Mouse (Mus musculus) forebrain, embryonic 11.5 days (tissue): ENCODE measurements around the gene Pdgfc. TPM values are rescaled to one million over a fixed set of nuclear protein-coding genes. Genes with fewer than 3 reads are reported as not detected.

ENCODE experiments used
- ATAC-seq: fragments of 200-750 bp; cut with Nextera tagmentation; replicated peaks from 2 replicates; pipeline ENCODE4 v1.8.0; 2017; ENCODE audit warnings: moderate TSS enrichment; ENCODE audit not compliant: low FRiP score
- DNase-seq: peaks from one replicate; pipeline ENCODE4 v3.0.0-alpha.2; 2017; ENCODE audit warnings: low spot score
- H3K27ac ChIP-seq: fragments of 300-500 bp; sonication (generic); 2 replicates; pipeline ENCODE4 v1.5.1; 2014; ENCODE audit warnings: low read depth, low read length
- H3K27me3 ChIP-seq: fragments of 300-500 bp; sonication (generic); 2 replicates; pipeline ENCODE4 v1.6.1; 2014; ENCODE audit warnings: mild to moderate bottlenecking, low read length, mixed read lengths; ENCODE audit not compliant: control insufficient read depth, insufficient read depth
- H3K36me3 ChIP-seq: fragments of 300-500 bp; sonication (generic); 2 replicates; pipeline ENCODE4 v1.6.1; 2014; ENCODE audit warnings: mild to moderate bottlenecking, low read length, moderate library complexity, mixed read lengths; ENCODE audit not compliant: control insufficient read depth, insufficient read depth
- H3K4me1 ChIP-seq: fragments of 300-500 bp; sonication (generic); replicated peaks from 2 replicates; pipeline ENCODE4 v1.6.1; 2014; ENCODE audit warnings: low read length, mixed read lengths; ENCODE audit not compliant: control insufficient read depth, insufficient read depth
- H3K4me2 ChIP-seq: fragments of 300-500 bp; sonication (generic); 2 replicates; pipeline ENCODE4 v1.6.1; 2014; ENCODE audit warnings: low read depth, mild to moderate bottlenecking, low read length, moderate library complexity, mixed read lengths; ENCODE audit not compliant: severe bottlenecking
- H3K4me3 ChIP-seq: fragments of 300-500 bp; sonication (generic); 2 replicates; pipeline ENCODE4 v1.5.1; 2014; ENCODE audit warnings: low read depth, low read length
- H3K9ac ChIP-seq: fragments of 300-500 bp; sonication (generic); 2 replicates; pipeline ENCODE4 v1.6.1; 2014; ENCODE audit warnings: low read length
- H3K9me3 ChIP-seq: fragments of 300-500 bp; sonication (generic); 2 replicates; pipeline ENCODE4 v1.6.1; 2016; ENCODE audit warnings: low read length, mixed read lengths; ENCODE audit not compliant: control insufficient read depth
- WGBS: fragments of 180-500 bp; shearing (Covaris S2); extraction: QIAGEN DNeasy Blood & Tissue Kit; methylation state at CpG from one replicate; pipeline ENCODE4 v1.1.7; 2014; 5-methylcytosine and 5-hydroxymethylcytosine counted together
- polyA plus RNA-seq: library from polyadenylated mRNA; unstranded; fragments of >200 nt; fragmentation: Nextera tagmentation; extraction: Ambion mirVana; gene quantifications from 2 replicates; pipeline ENCODE4 v1.2.1, GENCODE M21; 2014

Pdgfc gene
- polyA plus RNA-seq: 11.2 and 12.6 TPM in 2 replicates

DNA sequence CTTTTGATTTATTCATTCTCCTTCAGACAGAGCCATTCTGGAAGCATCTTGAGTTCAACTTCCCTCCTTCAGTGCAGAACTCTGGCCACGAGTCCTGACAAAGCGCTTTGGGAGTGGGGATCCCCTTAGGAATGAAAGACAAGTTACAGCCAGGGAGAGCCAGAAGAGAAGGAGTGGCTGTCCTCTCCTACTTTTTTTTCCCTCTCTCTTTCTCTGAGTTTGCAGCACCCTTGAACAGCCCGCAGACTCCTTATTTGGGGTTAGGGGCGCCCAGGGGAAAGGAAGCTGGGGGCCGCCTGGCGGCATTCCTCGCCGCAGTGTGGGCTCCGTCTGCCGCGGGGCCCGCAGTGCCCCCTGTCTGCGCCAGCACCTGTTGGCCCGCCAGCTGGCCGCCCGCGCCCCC lies at the start of gene Pdgfc:
TSS of gene Pdgfc (plus strand) at position 266 of the 403 bp plus-strand sequence.
- H3K27me3 ChIP-seq: no peaks in the 10 kb centered on the region
- H3K4me3 ChIP-seq: peak within 1 kb of the TSS; percentile 65
- peak within 1 kb of the TSS; percentile 79 for H3K9ac ChIP-seq
- under 1% methylated on average over 14 of the region's 17 CpGs for WGBS
- no peaks in the 10 kb centered on the region for H3K9me3 ChIP-seq
- H3K27ac ChIP-seq: peak within 1 kb of the TSS; percentile 39; the same call in 1 of the 2 replicates
- peak within 1 kb of the TSS; percentile 85 for H3K4me2 ChIP-seq
- DNase-seq (no peak), ATAC-seq (no peak; the same call in 1 of the 2 replicates)
- H3K4me1 ChIP-seq: no peaks in the 10 kb centered on the region
- H3K36me3 ChIP-seq: no peaks in the 10 kb centered on the region

DNA sequence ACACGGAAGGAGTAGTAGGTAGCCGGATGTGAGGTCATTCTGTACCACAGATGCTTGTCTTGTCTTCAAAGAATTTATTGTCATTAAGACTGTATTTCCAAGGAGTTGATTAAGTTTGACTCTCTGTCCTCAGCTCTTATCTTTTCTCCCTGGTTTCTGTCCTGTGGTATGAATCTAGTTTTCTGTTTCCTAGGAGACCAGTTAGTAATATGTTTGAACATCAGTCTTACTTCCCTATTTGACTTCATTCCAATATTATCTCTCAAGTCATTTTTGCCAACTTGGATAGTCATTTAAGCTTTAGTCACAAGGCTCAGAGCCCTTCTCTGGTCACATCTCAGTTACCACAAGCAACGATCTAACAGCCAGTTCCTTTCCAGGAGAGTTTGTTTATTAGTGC lies 27.0 kb upstream of the Pdgfc start:
- 86% methylated on average over 3 of the region's 3 CpGs for WGBS
- Histone ChIP-seq H3K4me1 (no peaks in the 10 kb centered on the region), H3K27ac (no peak overlapping the region), H3K9me3 (no peaks in the 10 kb centered on the region), H3K36me3 (no peaks in the 10 kb centered on the region), H3K9ac (no peak overlapping the region), H3K4me2 (no peak overlapping the region), H3K4me3 (no peak overlapping the region), H3K27me3 (no peaks in the 10 kb centered on the region)
- DNase-seq: no peak
- no peak for ATAC-seq

DNA sequence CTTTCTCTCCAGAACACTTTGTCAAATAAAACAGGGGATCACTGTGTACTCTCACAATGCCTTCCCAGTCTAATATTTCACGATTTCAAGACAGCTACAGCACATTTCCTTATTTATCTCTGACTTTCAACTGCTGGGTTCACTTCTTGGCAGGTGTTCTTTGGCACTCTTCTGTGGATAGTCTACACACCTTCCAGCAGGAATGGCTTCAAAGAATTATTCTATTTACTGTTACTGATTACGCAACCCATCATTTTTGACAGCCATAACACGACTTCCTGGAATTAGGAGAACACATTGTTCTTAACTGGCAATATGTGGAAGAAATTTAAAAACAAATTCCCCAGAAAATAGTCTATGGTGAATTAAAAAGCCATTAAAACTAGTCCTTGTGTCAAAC lies 26.3 kb upstream of the Pdgfc start:
- no peaks in the 10 kb centered on the region for H3K4me1 ChIP-seq
- no peaks in the 10 kb centered on the region for H3K9me3 ChIP-seq
- ATAC-seq: no peak
- no peak overlapping the region for H3K9ac ChIP-seq
- no peak overlapping the region for H3K4me2 ChIP-seq
- no peaks in the 10 kb centered on the region for H3K36me3 ChIP-seq
- H3K27me3 ChIP-seq: no peaks in the 10 kb centered on the region
- H3K4me3 ChIP-seq: no peak overlapping the region
- 85% methylated on average over 3 of the region's 3 CpGs for WGBS
- no peak for DNase-seq
- no peak overlapping the region for H3K27ac ChIP-seq

DNA sequence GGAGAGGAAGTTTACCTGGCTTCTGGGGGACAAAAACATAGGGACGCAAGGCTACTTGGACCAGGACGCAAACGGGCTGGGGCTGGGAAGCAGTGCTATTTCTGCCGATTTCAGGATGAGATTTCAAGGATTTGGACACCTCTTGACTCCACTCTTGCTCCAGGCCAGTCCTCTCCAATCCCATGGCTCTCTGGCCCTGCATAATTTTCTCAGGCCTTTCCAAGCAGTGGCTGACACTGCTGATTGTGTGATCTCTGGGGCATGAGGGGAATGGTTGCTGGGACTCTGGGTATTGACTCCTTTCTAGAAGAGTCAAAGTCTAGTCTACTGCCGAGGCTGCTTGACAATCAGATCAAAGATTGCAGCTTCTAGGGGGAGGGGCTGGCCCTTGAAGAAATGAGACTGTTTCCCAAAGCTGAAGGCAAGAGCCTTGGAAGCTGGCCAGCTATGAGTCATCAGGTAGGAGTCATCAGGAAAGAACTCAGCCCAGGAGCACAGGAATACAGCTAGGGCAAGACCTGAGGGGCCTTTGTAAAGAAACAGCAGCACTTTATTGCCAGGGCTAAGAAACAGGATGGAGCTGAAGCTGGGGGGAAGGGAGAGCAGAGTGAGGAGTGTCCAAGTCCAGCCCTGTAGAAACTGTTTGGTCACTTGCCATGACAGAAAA lies 18.7 kb upstream of the Pdgfc start:
- no peak for ATAC-seq
- no peak overlapping the region for H3K4me3 ChIP-seq
- no peaks in the 10 kb centered on the region for H3K36me3 ChIP-seq
- H3K27ac ChIP-seq: no peak overlapping the region
- no peaks in the 10 kb centered on the region for H3K27me3 ChIP-seq
- 89% methylated on average over 5 of the region's 5 CpGs for WGBS
- no peak overlapping the region for H3K9ac ChIP-seq
- no peak overlapping the region for H3K4me2 ChIP-seq
- H3K9me3 ChIP-seq: no peaks in the 10 kb centered on the region
- DNase-seq: no peak
- H3K4me1 ChIP-seq: no peaks in the 10 kb centered on the region

DNA sequence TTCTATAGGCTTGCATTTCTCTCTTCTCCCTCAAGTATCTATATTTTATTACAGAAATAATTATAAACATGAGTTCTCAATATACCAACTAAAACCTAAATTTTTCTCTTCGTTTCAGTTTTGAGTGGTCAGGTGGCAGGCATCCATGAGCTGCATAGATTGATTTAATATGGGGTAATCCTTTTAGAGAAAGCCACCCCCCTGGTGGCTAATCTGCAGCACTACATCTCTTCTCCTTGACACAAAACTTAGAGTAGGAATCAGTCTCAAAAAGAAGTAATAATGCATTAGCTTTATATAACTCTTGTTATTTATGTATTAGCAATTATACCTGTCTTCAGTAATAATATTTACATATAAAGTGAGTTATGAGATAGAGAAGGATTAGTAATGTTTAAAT lies 16.2 kb upstream of the Pdgfc start:
- Histone ChIP-seq H3K4me3 (no peak overlapping the region), H3K27ac (no peak overlapping the region), H3K36me3 (no peaks in the 10 kb centered on the region), H3K4me1 (no peaks in the 10 kb centered on the region), H3K9me3 (no peaks in the 10 kb centered on the region), H3K4me2 (no peak overlapping the region), H3K9ac (no peak overlapping the region), H3K27me3 (no peaks in the 10 kb centered on the region)
- 63% methylated on average over 1 of the region's 1 CpGs for WGBS
- no peak for ATAC-seq
- DNase-seq: no peak

DNA sequence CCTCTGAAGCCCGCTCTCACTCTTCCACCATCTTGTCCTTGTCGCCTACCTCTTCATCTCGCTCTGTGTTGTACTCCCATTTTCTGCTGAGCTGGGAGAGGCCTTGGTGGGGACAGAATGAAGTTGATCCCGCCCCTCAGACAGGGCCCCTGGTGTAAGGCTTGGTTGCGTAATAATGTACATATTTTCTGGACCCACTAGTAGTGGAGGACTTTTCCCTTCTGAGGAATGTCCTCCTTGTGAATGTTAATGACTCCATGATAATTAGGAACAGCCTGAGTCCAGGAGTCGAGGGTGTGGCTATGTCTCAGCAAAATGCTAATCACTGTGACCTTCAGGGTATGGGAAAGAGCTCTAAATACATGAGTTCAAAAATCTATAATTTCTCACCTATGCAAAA lies 14.4 kb upstream of the Pdgfc start:
- H3K27ac ChIP-seq: no peak overlapping the region
- no peak overlapping the region for H3K4me3 ChIP-seq
- DNase-seq: no peak
- ATAC-seq: 0 out of 2 replicates have a peak, but pooled peaks have one; percentile 22
- H3K27me3 ChIP-seq: no peaks in the 10 kb centered on the region
- H3K4me2 ChIP-seq: no peak overlapping the region
- 81% methylated on average over 6 of the region's 6 CpGs for WGBS
- H3K4me1 ChIP-seq: no peaks in the 10 kb centered on the region
- no peaks in the 10 kb centered on the region for H3K9me3 ChIP-seq
- no peak overlapping the region for H3K9ac ChIP-seq
- H3K36me3 ChIP-seq: no peaks in the 10 kb centered on the region

DNA sequence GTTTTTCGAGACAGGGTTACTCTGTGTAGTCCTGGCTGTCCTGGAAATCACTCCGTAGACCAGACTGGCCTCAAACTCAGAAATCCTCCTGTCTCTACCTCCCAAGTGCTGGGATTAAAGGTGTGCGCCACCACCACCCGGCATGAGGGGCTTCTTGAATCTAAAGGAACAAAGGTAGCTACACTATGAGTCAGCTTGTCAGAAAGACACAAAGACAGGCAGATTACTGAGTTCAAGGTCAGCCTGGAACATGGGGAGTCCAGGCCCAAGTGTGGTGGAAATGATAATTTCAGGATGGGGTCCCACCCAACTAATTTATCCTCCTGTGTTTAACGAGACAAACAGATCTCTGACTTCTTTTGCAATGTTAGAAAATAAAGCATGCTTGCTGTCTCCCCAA lies 13.9 kb upstream of the Pdgfc start:
- H3K27me3 ChIP-seq: no peaks in the 10 kb centered on the region
- no peak overlapping the region for H3K4me2 ChIP-seq
- H3K9me3 ChIP-seq: no peaks in the 10 kb centered on the region
- 81% methylated on average over 5 of the region's 5 CpGs for WGBS
- ATAC-seq: no peak
- H3K9ac ChIP-seq: no peak overlapping the region
- H3K36me3 ChIP-seq: no peaks in the 10 kb centered on the region
- H3K4me1 ChIP-seq: no peaks in the 10 kb centered on the region
- no peak overlapping the region for H3K4me3 ChIP-seq
- H3K27ac ChIP-seq: no peak overlapping the region
- no peak for DNase-seq

DNA sequence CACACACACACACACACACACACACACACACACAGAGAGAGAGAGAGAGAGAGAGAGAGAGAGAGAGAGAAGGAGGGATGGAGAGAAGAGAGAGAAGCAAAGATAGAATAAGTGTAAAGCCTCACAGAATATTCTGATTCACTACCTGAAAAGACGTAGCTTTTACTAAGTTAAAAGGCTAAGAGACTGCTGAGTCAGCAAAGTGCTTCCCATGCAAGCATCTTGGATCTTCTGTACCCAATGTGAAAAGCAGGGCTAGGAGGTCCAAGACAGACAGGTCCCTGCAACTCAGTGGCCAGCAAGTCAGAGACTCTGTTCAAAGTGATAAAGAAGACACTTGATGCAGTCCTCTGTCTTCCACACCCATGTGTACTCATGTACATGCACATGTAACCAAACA lies 13.4 kb upstream of the Pdgfc start:
- Histone ChIP-seq H3K27ac (no peak overlapping the region), H3K36me3 (no peaks in the 10 kb centered on the region), H3K4me3 (no peak overlapping the region), H3K9me3 (no peaks in the 10 kb centered on the region), H3K27me3 (no peaks in the 10 kb centered on the region), H3K9ac (no peak overlapping the region), H3K4me1 (no peaks in the 10 kb centered on the region), H3K4me2 (no peak overlapping the region)
- no peak for DNase-seq
- no peak for ATAC-seq
- WGBS: 89% methylated on average over 1 of the region's 1 CpGs

DNA sequence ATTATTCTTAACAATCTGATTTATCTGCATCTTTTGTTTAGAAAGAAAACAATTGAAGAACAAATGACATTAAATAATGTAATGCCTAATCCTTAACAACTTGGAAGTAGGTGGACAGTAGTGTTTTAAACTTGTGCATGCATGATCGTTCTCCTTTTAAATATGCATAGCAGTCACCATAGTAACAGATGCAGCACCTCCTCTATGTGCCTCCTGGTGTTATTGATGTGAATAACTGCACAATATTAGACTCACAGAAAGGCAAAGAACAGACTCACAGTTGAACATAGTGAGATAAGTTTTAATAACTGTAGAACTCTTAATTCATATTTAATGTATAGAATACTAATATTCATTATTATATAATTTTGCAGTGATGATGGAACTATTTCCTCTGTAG lies 12.6 kb upstream of the Pdgfc start:
- Histone ChIP-seq H3K27ac (no peak overlapping the region), H3K36me3 (no peaks in the 10 kb centered on the region), H3K27me3 (no peaks in the 10 kb centered on the region), H3K4me2 (no peak overlapping the region), H3K4me3 (no peak overlapping the region), H3K9ac (no peak overlapping the region), H3K9me3 (no peaks in the 10 kb centered on the region), H3K4me1 (no peaks in the 10 kb centered on the region)
- 42% methylated on average over 1 of the region's 1 CpGs for WGBS
- ATAC-seq: peak; percentile 40; the same call in 1 of the 2 replicates
- no peak for DNase-seq
